Mouse (Mus musculus) embryonic facial prominence, embryonic 14.5 days (tissue): ENCODE measurements around the gene Ptgs1. TPM values are rescaled to one million over a fixed set of nuclear protein-coding genes. Genes with fewer than 3 reads are reported as not detected.
"Not testable (repeated sequence)": the region's sequence is repeated elsewhere in the genome, so short reads cannot be mapped to it uniquely, and the experiment has no call there.

Source experiments
- ATAC-seq: fragments of 200-750 bp; cut with Nextera tagmentation; 2 replicates; pipeline ENCODE4 v1.8.0; 2017; ENCODE audit warnings: low read depth, moderate number of reproducible peaks, moderate TSS enrichment
- DNase-seq: peaks from one replicate; pipeline ENCODE4 v3.0.0-alpha.2; 2015; ENCODE audit warnings: low spot score
- H3K27ac ChIP-seq: fragments of 300-500 bp; sonication (generic); replicated peaks from 2 replicates; pipeline ENCODE4 v1.5.1; 2014; ENCODE audit warnings: low read depth, mild to moderate bottlenecking, low read length, moderate library complexity
- H3K27me3 ChIP-seq: fragments of 300-500 bp; sonication (generic); replicated peaks from 2 replicates; pipeline ENCODE4 v1.6.1; 2014; ENCODE audit warnings: low read length; ENCODE audit not compliant: control insufficient read depth, insufficient read depth
- H3K36me3 ChIP-seq: fragments of 300-500 bp; sonication (generic); 2 replicates; pipeline ENCODE4 v1.6.1; 2014; ENCODE audit warnings: low read length, mixed read lengths; ENCODE audit not compliant: control insufficient read depth, insufficient read depth
- H3K4me1 ChIP-seq: fragments of 300-500 bp; sonication (generic); 2 replicates; pipeline ENCODE4 v1.6.1; 2014; ENCODE audit warnings: antibody characterized with exemption, low read length; ENCODE audit not compliant: control insufficient read depth, insufficient read depth
- H3K4me2 ChIP-seq: fragments of 300-500 bp; sonication (generic); 2 replicates; pipeline ENCODE4 v1.6.1; 2014; ENCODE audit warnings: low read depth, mild to moderate bottlenecking, low read length, moderate library complexity, mixed read lengths
- H3K4me3 ChIP-seq: fragments of 300-500 bp; sonication (generic); 2 replicates; pipeline ENCODE4 v1.5.1; 2014; ENCODE audit warnings: low read depth, mild to moderate bottlenecking, low read length
- H3K9ac ChIP-seq: fragments of 300-500 bp; sonication (generic); 2 replicates; pipeline ENCODE4 v1.6.1; 2014; ENCODE audit warnings: low read depth, mild to moderate bottlenecking, low read length, moderate library complexity, mixed read lengths
- H3K9me3 ChIP-seq: fragments of 300-500 bp; sonication (generic); 2 replicates; pipeline ENCODE4 v1.6.1; 2016; ENCODE audit warnings: low read length; ENCODE audit not compliant: control insufficient read depth
- WGBS: fragments of 180-500 bp; shearing (Covaris S2); extraction: QIAGEN DNeasy Blood & Tissue Kit; methylation state at CpG from one replicate; pipeline ENCODE4 v1.1.7; 2014; 5-methylcytosine and 5-hydroxymethylcytosine counted together
- polyA plus RNA-seq: library from polyadenylated mRNA; unstranded; fragments of >200 nt; fragmentation: Nextera tagmentation; extraction: Ambion mirVana; gene quantifications from 2 replicates; pipeline ENCODE4 v1.2.1, GENCODE M21; 2014

Ptgs1 gene
- polyA plus RNA-seq: 14.7 and 15.6 TPM in 2 replicates

- DNase-seq: peak; percentile 33
- no peak within 1 kb of the TSS for H3K27ac ChIP-seq
- H3K4me1 ChIP-seq: peaks cover 9% of the 10 kb centered on the region; the same call in 1 of the 2 replicates
- H3K36me3 ChIP-seq: no peaks in the 10 kb centered on the region
- peak within 1 kb of the TSS; percentile 53 for H3K4me3 ChIP-seq
- ATAC-seq: peak; percentile 75
- no peaks in the 10 kb centered on the region for H3K9me3 ChIP-seq
- H3K27me3 ChIP-seq: no peaks in the 10 kb centered on the region
- H3K9ac ChIP-seq: peak within 1 kb of the TSS; percentile 69
- 1% methylated on average over 17 of the region's 18 CpGs for WGBS
- peak within 1 kb of the TSS; percentile 88 for H3K4me2 ChIP-seq
These were observed at the start of gene Ptgs1 for GRCm38 (mm10) chr2:36230366-36230765. Gene Ptgs1, plus strand, starts transcription at chr2:36230426.

GRCm38 (mm10) chr2:36181587-36182368, 48.4 kb upstream of the Ptgs1 start:
- H3K4me2 ChIP-seq, DNase-seq, H3K27ac ChIP-seq, H3K9ac ChIP-seq, ATAC-seq, H3K9me3 ChIP-seq, H3K27me3 ChIP-seq, H3K4me1 ChIP-seq, H3K4me3 ChIP-seq: not testable (repeated sequence)
- H3K36me3 ChIP-seq: peaks cover 24% of the 10 kb centered on the region; the same call in 1 of the 2 replicates
- WGBS: 84% methylated on average over 4 of the region's 4 CpGs

GRCm38 (mm10) chr2:36183278-36183677, 46.9 kb upstream of the Ptgs1 start:
- 54% methylated on average over 2 of the region's 2 CpGs for WGBS
- peak; percentile 50 for DNase-seq
- no peak overlapping the region for H3K4me3 ChIP-seq
- H3K27me3 ChIP-seq: no peaks in the 10 kb centered on the region
- H3K9me3 ChIP-seq: no peaks in the 10 kb centered on the region
- 0 out of 2 replicates have a peak, but pooled peaks cover 5% of the 10 kb centered on the region for H3K4me1 ChIP-seq
- no peak overlapping the region for H3K4me2 ChIP-seq
- H3K27ac ChIP-seq: no peak overlapping the region
- H3K9ac ChIP-seq: no peak overlapping the region
- no peak for ATAC-seq
- peaks cover 9% of the 10 kb centered on the region; the same call in 1 of the 2 replicates for H3K36me3 ChIP-seq

GRCm38 (mm10) chr2:36184192-36184591, 46.0 kb upstream of the Ptgs1 start:
- ATAC-seq: no peak
- H3K27ac ChIP-seq: no peak overlapping the region
- 88% methylated on average over 2 of the region's 2 CpGs for WGBS

GRCm38 (mm10) chr2:36184876-36185275, 45.4 kb upstream of the Ptgs1 start:
- Histone ChIP-seq H3K27me3 (no peaks in the 10 kb centered on the region), H3K9ac (no peak overlapping the region), H3K4me2 (no peak overlapping the region), H3K4me3 (no peak overlapping the region), H3K9me3 (no peaks in the 10 kb centered on the region), H3K36me3 (0 out of 2 replicates have a peak, but pooled peaks cover 2% of the 10 kb centered on the region), H3K4me1 (0 out of 2 replicates have a peak, but pooled peaks cover 5% of the 10 kb centered on the region), H3K27ac (peak overlapping the region; percentile 28)
- ATAC-seq (no peak), DNase-seq (peak; percentile 75)
- 39% methylated on average over 6 of the region's 6 CpGs for WGBS

More at GRCm38 (mm10) chr2:36184192-36184591, 46.0 kb upstream of the Ptgs1 start:
- Histone ChIP-seq H3K9ac (no peak overlapping the region), H3K9me3 (no peaks in the 10 kb centered on the region), H3K36me3 (peaks cover 8% of the 10 kb centered on the region; the same call in 1 of the 2 replicates), H3K4me2 (no peak overlapping the region), H3K4me3 (no peak overlapping the region), H3K27me3 (no peaks in the 10 kb centered on the region), H3K4me1 (0 out of 2 replicates have a peak, but pooled peaks cover 5% of the 10 kb centered on the region)
- no peak for DNase-seq

- not testable (repeated sequence) for DNase-seq, H3K27me3 ChIP-seq, H3K4me2 ChIP-seq, H3K4me1 ChIP-seq, H3K9me3 ChIP-seq, H3K9ac ChIP-seq, H3K36me3 ChIP-seq, H3K4me3 ChIP-seq, ATAC-seq, H3K27ac ChIP-seq
- 78% methylated on average over 6 of the region's 6 CpGs for WGBS
These were observed 41.0 kb upstream of the Ptgs1 start for GRCm38 (mm10) chr2:36189200-36189599.

GRCm38 (mm10) chr2:36191098-36191941, 38.9 kb upstream of the Ptgs1 start:
- DNase-seq (no peak), ATAC-seq (no peak)
- no peaks in the 10 kb centered on the region for H3K4me1 ChIP-seq
- no peak overlapping the region for H3K27ac ChIP-seq
- H3K36me3 ChIP-seq: no peaks in the 10 kb centered on the region
- no peaks in the 10 kb centered on the region for H3K27me3 ChIP-seq
- 53% methylated on average over 12 of the region's 12 CpGs for WGBS
- no peak overlapping the region for H3K9ac ChIP-seq
- H3K9me3 ChIP-seq: no peaks in the 10 kb centered on the region
- no peak overlapping the region for H3K4me2 ChIP-seq
- no peak overlapping the region for H3K4me3 ChIP-seq

GRCm38 (mm10) chr2:36197021-36197420, 33.2 kb upstream of the Ptgs1 start:
- Histone ChIP-seq H3K27me3 (peaks cover 13% of the 10 kb centered on the region), H3K9ac (no peak overlapping the region), H3K36me3 (no peaks in the 10 kb centered on the region), H3K4me3 (no peak overlapping the region), H3K4me2 (no peak overlapping the region), H3K9me3 (no peaks in the 10 kb centered on the region), H3K4me1 (peaks cover 7% of the 10 kb centered on the region), H3K27ac (no peak overlapping the region)
- ATAC-seq: no peak
- WGBS: 62% methylated on average over 3 of the region's 3 CpGs
- no peak for DNase-seq
